ENCODE assay signal across 8 mouse cellular contexts in the genomic region with DNA sequence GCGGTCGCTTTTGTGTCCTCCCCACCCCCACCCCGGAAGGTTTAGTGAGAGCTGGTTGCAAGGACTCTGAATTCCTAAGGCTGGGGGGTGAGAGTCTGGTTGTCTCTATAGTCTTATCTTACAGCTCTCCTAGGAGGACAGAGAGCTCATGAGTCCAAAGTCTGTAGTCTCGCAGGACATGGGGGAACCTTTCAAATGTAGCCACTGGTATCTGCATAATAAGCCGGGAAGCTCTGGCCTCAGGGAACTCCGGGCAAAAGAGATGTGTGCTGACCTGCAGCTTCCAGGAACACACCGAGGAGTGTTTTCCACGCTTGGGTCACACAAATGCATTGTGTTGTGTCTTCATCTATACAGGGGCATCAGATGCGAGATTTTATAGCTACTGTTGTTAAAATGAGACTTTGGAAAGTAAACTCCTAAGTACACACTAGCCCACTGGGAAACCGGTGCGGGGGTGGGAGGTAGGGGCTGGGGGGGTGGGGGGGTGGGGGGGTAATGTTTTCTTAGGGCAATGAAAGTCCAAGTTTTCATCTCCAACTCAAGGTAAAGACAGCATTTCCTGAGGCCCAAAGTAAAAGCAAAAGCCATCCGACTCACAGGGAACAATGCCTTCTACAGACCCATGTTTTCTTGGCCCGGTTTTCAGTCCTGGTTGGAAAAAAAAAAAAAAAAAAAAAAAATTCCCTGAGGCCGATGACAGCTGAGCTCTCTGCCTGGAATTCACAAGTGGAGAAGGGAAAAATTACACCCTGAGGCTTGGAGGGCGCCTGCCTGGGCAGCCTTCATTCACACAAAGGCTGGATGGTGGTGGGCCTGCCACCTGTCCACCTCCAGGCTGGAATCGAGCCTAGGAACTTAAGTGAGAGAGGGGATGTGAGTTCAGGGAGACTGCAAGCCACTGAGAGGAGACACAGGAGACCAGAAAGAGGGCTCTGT. TPM values are rescaled to one million over a fixed set of nuclear protein-coding genes. Genes with fewer than 3 reads are reported as not detected.
DNase-seq lines count a peak whose midpoint lies in the region; ATAC-seq and TF ChIP-seq lines count a peak whose summit lies in the region.
"Had no signal": no experiment of that assay in that cellular context is flagged by ENCODE, and none has a peak within 500 bp of the region (broad histone marks: within the 10 kb centered on the region; RNA-seq: fewer than 3 reads in every experiment).

No protein-coding gene starts in this region.

- TF ChIP-seq CTCF in liver, embryonic 14.5 days (IDR thresholded peaks at IDR 0.05; ENCODE audit: low read depth): no peak

- no peak overlapping the region for H3K27ac ChIP-seq in embryonic facial prominence, embryonic 12.5 days
- no peak overlapping the region for H3K27ac ChIP-seq in liver, embryonic 14.5 days
- H3K27ac ChIP-seq: neural tube, embryonic 13.5 days had no signal

- 0 out of 2 replicates have a peak, but pooled peaks have one; percentile 29 for ATAC-seq in embryonic facial prominence, embryonic 12.5 days (ENCODE audit: insufficient number of reproducible peaks, insufficient read depth, low FRiP score, low TSS enrichment)
- ATAC-seq in liver, embryonic 14.5 days (ENCODE audit: insufficient read depth): no peak

- peaks cover 28% of the 10 kb centered on the region for H3K4me1 ChIP-seq in embryonic facial prominence, embryonic 12.5 days
- peaks cover 0 to 3% of the 10 kb centered on the region in 2 experiments; a peak in 1 of 4 replicates for H3K4me1 ChIP-seq in liver, embryonic 14.5 days (replicated peaks; ENCODE audit: control insufficient read depth in 2 of 2, insufficient read depth in 2 of 2, low read length in 1 of 2)

- no peak overlapping the region for H3K4me3 ChIP-seq in embryonic facial prominence, embryonic 12.5 days
- H3K4me3 ChIP-seq in liver, embryonic 14.5 days (ENCODE audit: insufficient read depth in 1 of 2, low read depth in 2 of 2, low read length in 2 of 2): no peak overlapping the region
- H3K4me3 ChIP-seq: neural tube, embryonic 13.5 days had no signal

- 18% methylated on average over 16 of the region's 16 CpGs for WGBS in embryonic facial prominence, embryonic 12.5 days
- WGBS in liver, embryonic 14.5 days (ENCODE audit: insufficient replicate concordance): 37% methylated on average over 16 of the region's 16 CpGs

- peak; percentile 92 for DNase-seq in R1 (ENCODE audit: low read depth, low spot score)
- peak; percentile 60 for DNase-seq in heart, postnatal 4 days
- no peak for DNase-seq in liver, embryonic 14.5 days (ENCODE audit: low read depth in 3 of 3, low spot score in 3 of 3)
- DNase-seq in urinary bladder, adult 18-20 months (ENCODE audit: low spot score in 2 of 2): no peak
- no peak for DNase-seq in thymus, adult 18-20 months
- DNase-seq in left cerebral cortex, postnatal 25 days (ENCODE audit: low spot score in 2 of 2): no peak

- no peak for TF ChIP-seq EP300 in liver, embryonic 14.5 days (IDR thresholded peaks at IDR 0.05; ENCODE audit: low read depth)

- H3K4me2 ChIP-seq in embryonic facial prominence, embryonic 12.5 days (replicated peaks): no peak overlapping the region
- H3K4me2 ChIP-seq in liver, embryonic 14.5 days (ENCODE audit: low read depth): peak overlapping the region; percentile 28; the same call in 1 of the 2 replicates
- H3K4me2 ChIP-seq: neural tube, embryonic 13.5 days had no signal

- H3K9ac ChIP-seq in embryonic facial prominence, embryonic 12.5 days: no peak overlapping the region
- H3K9ac ChIP-seq in liver, embryonic 14.5 days (replicated peaks): no peak overlapping the region
- H3K9ac ChIP-seq: neural tube, embryonic 13.5 days had no signal

- intact Hi-C loops in left cerebral cortex, postnatal 25 days (cut with DNase I): no loop called here

- H3K9me3 ChIP-seq in embryonic facial prominence, embryonic 12.5 days: no peaks in the 10 kb centered on the region
- no peaks in the 10 kb centered on the region for H3K9me3 ChIP-seq in liver, embryonic 14.5 days (ENCODE audit: control insufficient read depth, low read length)
- H3K9me3 ChIP-seq: neural tube, embryonic 13.5 days had no signal

- no peaks in the 10 kb centered on the region for H3K36me3 ChIP-seq in embryonic facial prominence, embryonic 12.5 days
- H3K36me3 ChIP-seq in liver, embryonic 14.5 days (replicated peaks; ENCODE audit: control insufficient read depth, insufficient read depth, low read depth): no peaks in the 10 kb centered on the region
- H3K36me3 ChIP-seq: neural tube, embryonic 13.5 days had no signal

- peaks cover 9% of the 10 kb centered on the region; the same call in 1 of the 2 replicates for H3K27me3 ChIP-seq in embryonic facial prominence, embryonic 12.5 days
- H3K27me3 ChIP-seq in liver, embryonic 14.5 days (ENCODE audit: control insufficient read depth, insufficient read depth, low read length): no peaks in the 10 kb centered on the region

RNA-seq across cellular contexts. Expression of gene Rbpj, which starts 4.5 kb away (rescaled TPM):
- 55.4 and 57.8 TPM in 2 replicates for polyA plus RNA-seq in embryonic facial prominence, embryonic 12.5 days (2016; fragmentation: Nextera tagmentation; extraction: Ambion mirVana)
- total RNA-seq in heart, postnatal 4 days (2021): 10 to 100 TPM; 36.7 to 42.4 TPM
- polyA plus RNA-seq in liver, embryonic 14.5 days (2012; rRNA removed): 5.2 and 6.5 TPM in 2 replicates
- 7.0 and 9.0 TPM in 2 replicates for polyA plus RNA-seq in liver, embryonic 14.5 days (2014; fragmentation: Nextera tagmentation; extraction: Ambion mirVana)
- total RNA-seq in left cerebral cortex, postnatal 25 days (2021): 10 to 100 TPM; 23.8 to 26.4 TPM

Comparison
In these comparisons a context has a peak if more than half of its experiments do, and no peak if none do; other contexts are left out.
1. DNase-seq: peak in R1 (single experiment) and heart, postnatal 4 days (single experiment); none in liver, embryonic 14.5 days (0 of 3), urinary bladder, adult 18-20 months (0 of 2), thymus, adult 18-20 months (0 of 2) and left cerebral cortex, postnatal 25 days (0 of 2).